Mouse (Mus musculus) testis, adult 2 months (tissue): ENCODE measurements around the gene Arid5b.

Experiments
- CTCF ChIP-seq: fragments of 200-500 bp; IDR thresholded peaks from 2 replicates; pipeline ENCODE4 v1.5.1; 2012; ENCODE audit warnings: low read depth, mild to moderate bottlenecking, inconsistent platforms, low read length, moderate library complexity; ENCODE audit not compliant: control insufficient read depth, insufficient read depth, insufficient replicate concordance
- POLR2A ChIP-seq: fragments of 200-500 bp; IDR thresholded peaks from 2 replicates; pipeline ENCODE4 v1.6.1; 2012; ENCODE audit warnings: low read depth, mild to moderate bottlenecking, inconsistent platforms, low read length, moderate library complexity; ENCODE audit not compliant: control insufficient read depth

GRCm38 (mm10) chr10:68212061-68212915, 66.3 kb downstream of the Arid5b start:
- no peak for TF ChIP-seq POLR2A
- TF ChIP-seq CTCF = no peak
